Mouse (Mus musculus) forebrain, embryonic 10.5 days (tissue): ENCODE measurements around the gene Abtb1. TPM values are rescaled to one million over a fixed set of nuclear protein-coding genes. Genes with fewer than 3 reads are reported as not detected.

Source experiments
- DNase-seq: peaks from one replicate; pipeline ENCODE4 v3.0.0-alpha.2; 2017; ENCODE audit warnings: low spot score; ENCODE audit errors: extremely low spot score
- H3K27ac ChIP-seq: fragments of 300-500 bp; sonication (generic); 2 replicates; pipeline ENCODE4 v1.5.1; 2016; ENCODE audit warnings: mild to moderate bottlenecking
- H3K27me3 ChIP-seq: fragments of 300-500 bp; sonication (generic); 2 replicates; pipeline ENCODE4 v1.6.1; 2016; ENCODE audit warnings: mild to moderate bottlenecking; ENCODE audit not compliant: poor library complexity, severe bottlenecking
- H3K36me3 ChIP-seq: fragments of 300-500 bp; sonication (generic); replicated peaks from 2 replicates; pipeline ENCODE4 v1.6.1; 2016; ENCODE audit warnings: mild to moderate bottlenecking, moderate library complexity
- H3K4me1 ChIP-seq: fragments of 300-500 bp; sonication (generic); 2 replicates; pipeline ENCODE4 v1.6.1; 2016
- H3K4me3 ChIP-seq: fragments of 300-500 bp; sonication (generic); 2 replicates; pipeline ENCODE4 v1.5.1; 2016; ENCODE audit warnings: mild to moderate bottlenecking, moderate library complexity
- H3K9me3 ChIP-seq: fragments of 300-500 bp; sonication (generic); 2 replicates; pipeline ENCODE4 v1.6.1; 2016; ENCODE audit warnings: mild to moderate bottlenecking, moderate library complexity
- WGBS: fragments of 180-500 bp; shearing (Covaris S2); methylation state at CpG from one replicate; pipeline ENCODE4 v1.1.7; 2016; 5-methylcytosine and 5-hydroxymethylcytosine counted together
- polyA plus RNA-seq: library from polyadenylated mRNA; unstranded; fragments of >200 nt; fragmentation: Nextera tagmentation; extraction: Ambion mirVana; gene quantifications from 2 replicates; pipeline ENCODE4 v1.2.1, GENCODE M21; 2016

Abtb1 gene
- polyA plus RNA-seq, 1 experiment from 2014 or later, result 20.8 TPM

DNA sequence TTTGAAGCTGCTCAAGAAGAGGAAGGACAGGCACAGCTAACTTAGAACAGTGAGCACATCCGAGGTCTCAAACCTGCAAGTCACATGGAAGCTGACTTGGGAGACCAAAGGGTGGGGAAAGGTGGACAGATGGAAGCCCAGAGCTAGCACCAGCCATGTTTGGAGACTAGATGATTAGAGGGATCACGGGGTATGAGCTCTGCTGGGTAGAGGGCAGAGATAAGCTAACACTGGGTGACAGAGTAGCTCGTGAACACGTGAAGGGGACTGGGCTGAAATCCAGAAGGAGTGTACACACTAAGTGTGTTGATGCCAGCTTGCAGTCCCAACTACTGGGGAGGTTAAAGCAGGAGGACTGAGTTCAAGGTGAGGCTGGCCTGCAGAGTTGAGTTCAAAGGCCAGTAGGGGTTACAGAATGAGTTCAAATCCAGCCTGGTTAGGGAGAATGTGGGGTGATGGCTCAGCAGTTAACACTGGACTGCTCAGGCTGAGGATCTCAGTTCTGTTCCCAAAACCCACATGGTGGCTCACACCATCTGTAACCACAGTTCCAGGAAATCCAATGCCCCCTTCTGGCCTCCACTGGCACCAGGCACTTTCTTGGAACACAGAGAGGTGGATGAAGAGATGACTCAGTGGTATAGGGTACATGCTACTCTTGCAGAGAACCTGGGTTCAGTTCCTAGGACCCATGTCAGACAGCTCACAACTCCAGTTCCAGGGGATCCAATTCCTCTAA, 37.7 kb downstream of the Abtb1 start:
- no peak for DNase-seq
- H3K27ac ChIP-seq, result no peak overlapping the region
- WGBS, result 93% methylated on average over 4 of the region's 4 CpGs
- H3K9me3 ChIP-seq, result no peaks in the 10 kb centered on the region
- no peak overlapping the region for H3K4me3 ChIP-seq
- H3K36me3 ChIP-seq, result no peaks in the 10 kb centered on the region
- no peaks in the 10 kb centered on the region for H3K27me3 ChIP-seq
- peaks cover 23% of the 10 kb centered on the region for H3K4me1 ChIP-seq

DNA sequence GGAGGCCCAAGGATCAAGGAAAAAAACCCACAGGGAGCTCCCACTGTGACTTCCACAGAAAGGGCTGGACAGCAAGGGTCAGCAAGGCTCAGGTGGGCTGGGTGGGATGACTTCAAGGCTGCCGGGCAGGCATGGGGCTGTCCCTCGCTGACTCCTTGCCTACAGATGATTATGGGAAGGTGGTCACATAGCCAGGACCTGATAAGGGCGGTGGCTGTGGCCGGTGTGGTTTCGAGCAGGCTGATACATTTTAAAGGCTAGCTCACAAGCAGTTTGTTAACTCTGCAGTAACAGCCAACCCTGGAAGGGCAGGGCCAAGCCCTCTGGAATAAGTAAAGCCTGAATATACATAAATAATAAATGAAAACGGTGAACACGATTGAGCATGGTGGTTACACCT, 38.7 kb downstream of the Abtb1 start:
- no peak overlapping the region for H3K27ac ChIP-seq
- peaks cover 22% of the 10 kb centered on the region for H3K4me1 ChIP-seq
- no peaks in the 10 kb centered on the region for H3K36me3 ChIP-seq
- H3K9me3 ChIP-seq, result no peaks in the 10 kb centered on the region
- H3K4me3 ChIP-seq, result no peak overlapping the region
- no peak for DNase-seq
- WGBS, result 90% methylated on average over 7 of the region's 7 CpGs
- H3K27me3 ChIP-seq, result no peaks in the 10 kb centered on the region

DNA sequence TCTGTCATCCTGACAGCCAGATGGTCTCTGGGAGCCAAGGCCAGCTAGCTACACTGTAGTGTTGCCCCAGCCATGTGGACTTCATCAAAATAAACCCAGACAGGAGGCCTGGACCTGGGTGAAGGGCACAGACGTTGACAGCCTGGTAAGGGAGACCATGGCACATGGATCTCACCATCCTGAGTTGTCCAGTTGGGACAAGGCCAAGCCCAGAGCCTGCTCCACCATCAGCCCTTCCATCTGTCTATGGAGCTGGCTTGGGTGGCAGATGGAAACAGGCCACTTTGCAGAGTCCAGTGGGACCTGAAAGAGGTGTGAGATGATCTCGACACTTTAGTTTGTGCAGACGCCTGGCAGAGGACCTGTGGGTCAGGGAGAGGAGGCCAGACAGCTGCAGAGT, 41.0 kb downstream of the Abtb1 start:
- H3K36me3 ChIP-seq, result no peaks in the 10 kb centered on the region
- no peak overlapping the region for H3K4me3 ChIP-seq
- H3K4me1 ChIP-seq, result peaks cover 12% of the 10 kb centered on the region; the same call in 1 of the 2 replicates
- no peak for DNase-seq
- no peak overlapping the region; the same call in 1 of the 2 replicates for H3K27ac ChIP-seq
- WGBS, result 63% methylated on average over 3 of the region's 3 CpGs
- no peaks in the 10 kb centered on the region for H3K9me3 ChIP-seq
- no peaks in the 10 kb centered on the region for H3K27me3 ChIP-seq

DNA sequence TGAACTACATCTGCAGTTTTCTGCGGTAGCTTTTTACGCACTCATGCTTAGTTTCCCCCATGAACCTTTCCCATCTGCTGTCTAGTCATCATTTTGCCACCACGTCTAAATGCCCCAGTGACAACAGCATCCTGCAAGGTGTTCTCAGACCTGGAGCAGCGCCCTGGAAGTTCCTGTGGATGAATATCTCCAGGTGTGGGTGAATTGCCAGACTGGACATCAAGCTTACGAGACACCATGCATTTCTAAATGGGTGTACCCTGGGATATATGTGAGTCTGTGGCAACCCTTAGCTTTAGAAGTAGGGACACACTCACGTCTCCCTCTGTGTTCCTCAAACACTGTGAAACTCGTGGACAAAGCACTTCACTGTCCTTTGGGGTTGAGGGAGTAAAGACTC, 41.6 kb downstream of the Abtb1 start:
- no peak for DNase-seq
- Histone ChIP-seq H3K4me3 (no peak overlapping the region), H3K36me3 (no peaks in the 10 kb centered on the region), H3K27me3 (no peaks in the 10 kb centered on the region), H3K4me1 (peaks cover 14% of the 10 kb centered on the region; the same call in 1 of the 2 replicates), H3K27ac (no peak overlapping the region; the same call in 1 of the 2 replicates), H3K9me3 (no peaks in the 10 kb centered on the region)
- 90% methylated on average over 7 of the region's 7 CpGs for WGBS

DNA sequence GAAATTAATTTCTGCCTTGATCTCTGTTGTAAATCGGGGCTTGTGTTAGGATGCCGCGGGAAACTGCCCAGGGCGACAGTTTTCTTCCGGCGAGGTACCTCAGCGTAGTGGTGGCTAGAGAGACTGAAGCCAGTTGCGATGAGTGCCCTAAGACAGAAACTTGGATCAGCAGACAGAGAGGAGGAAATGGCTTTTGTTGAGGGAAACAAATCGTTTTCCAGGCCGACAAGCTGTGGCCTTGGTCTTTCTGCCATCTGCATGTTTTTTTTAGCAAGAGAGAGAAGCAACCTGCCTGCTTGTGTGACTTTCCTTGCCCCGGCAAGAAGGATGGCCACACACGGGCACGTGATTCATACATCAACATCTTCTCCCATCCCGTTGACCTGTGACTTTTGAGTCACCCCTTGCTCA, 47.2 kb downstream of the Abtb1 start:
- peaks cover 47% of the 10 kb centered on the region for H3K4me1 ChIP-seq
- no peak overlapping the region for H3K27ac ChIP-seq
- 83% methylated on average over 14 of the region's 14 CpGs for WGBS
- no peaks in the 10 kb centered on the region for H3K9me3 ChIP-seq
- no peak overlapping the region for H3K4me3 ChIP-seq
- 0 out of 2 replicates have a peak, but pooled peaks cover 6% of the 10 kb centered on the region for H3K27me3 ChIP-seq
- no peak for DNase-seq
- no peaks in the 10 kb centered on the region for H3K36me3 ChIP-seq

DNA sequence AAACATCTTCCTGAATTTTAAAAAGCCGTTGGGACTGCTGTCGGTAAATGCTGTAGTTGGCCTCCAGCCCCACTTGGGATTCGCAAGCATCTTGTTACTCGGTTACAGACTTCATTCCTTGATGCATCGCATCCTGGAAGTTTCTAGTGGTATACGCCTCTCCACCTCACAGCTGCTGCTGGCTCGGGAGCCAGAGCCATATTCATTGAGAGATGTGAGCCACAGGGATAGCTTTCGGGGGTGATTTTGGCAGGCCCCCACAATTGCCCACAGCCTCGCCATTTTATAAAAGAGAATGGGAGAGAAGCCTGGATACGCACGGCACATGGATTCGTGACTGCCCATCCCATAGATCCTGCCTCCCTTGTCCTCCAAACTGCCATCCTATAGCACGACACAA, 47.9 kb downstream of the Abtb1 start:
- Histone ChIP-seq H3K4me3 (no peak overlapping the region), H3K9me3 (no peaks in the 10 kb centered on the region), H3K4me1 (peaks cover 47% of the 10 kb centered on the region), H3K27me3 (0 out of 2 replicates have a peak, but pooled peaks cover 6% of the 10 kb centered on the region), H3K27ac (no peak overlapping the region), H3K36me3 (no peaks in the 10 kb centered on the region)
- 88% methylated on average over 13 of the region's 13 CpGs for WGBS
- no peak for DNase-seq

DNA sequence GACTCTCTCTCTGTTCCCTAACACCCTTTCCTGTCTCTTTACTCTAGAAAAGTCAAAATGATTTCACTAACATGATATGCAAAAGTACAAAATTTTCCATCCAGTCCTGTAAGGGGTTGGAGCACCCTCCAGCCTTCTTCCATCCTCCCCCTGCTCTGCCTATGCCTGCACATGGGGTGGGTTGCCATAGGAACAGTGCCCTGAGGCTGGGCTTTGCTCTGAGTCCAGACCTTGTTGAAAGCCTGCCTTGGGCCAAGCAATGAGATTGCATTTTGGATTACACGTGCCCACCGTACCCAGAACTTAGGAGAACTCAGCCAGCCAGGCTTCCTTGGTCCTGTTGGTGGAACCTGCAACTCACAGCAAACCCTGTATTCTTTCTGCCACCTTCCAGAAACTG, 48.5 kb downstream of the Abtb1 start:
- Histone ChIP-seq H3K36me3 (no peaks in the 10 kb centered on the region), H3K27me3 (0 out of 2 replicates have a peak, but pooled peaks cover 6% of the 10 kb centered on the region), H3K4me1 (peaks cover 51% of the 10 kb centered on the region), H3K27ac (peak overlapping the region; percentile 58), H3K9me3 (no peaks in the 10 kb centered on the region), H3K4me3 (no peak overlapping the region)
- DNase-seq, result peak; percentile 66
- WGBS, result 40% methylated on average over 2 of the region's 2 CpGs

DNA sequence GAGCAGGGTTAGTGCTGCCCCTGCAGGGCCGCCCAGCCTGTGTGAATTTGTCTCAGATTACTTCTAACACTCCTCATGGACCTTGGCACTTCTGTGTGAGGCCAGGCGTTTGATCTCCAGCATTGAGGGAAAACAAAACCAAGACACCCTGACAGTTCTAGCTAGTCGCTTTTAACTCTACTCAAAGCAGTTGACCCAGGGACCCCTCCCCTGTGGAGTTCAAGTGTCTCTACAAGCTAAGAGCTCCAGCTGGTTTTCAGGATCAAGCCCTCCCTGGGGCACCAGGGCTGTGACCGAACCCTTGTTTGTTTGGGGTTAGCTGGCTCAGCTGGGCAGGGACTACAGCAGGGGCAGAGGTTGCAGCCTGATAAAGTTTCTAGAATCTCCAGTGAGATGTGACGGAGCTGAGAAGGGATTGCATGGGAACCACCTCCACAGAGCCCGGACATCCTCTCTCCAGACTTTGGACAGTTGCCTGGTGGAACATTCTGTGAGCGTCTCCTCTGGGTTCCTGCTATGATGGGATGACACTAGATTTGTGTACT, 49.6 kb downstream of the Abtb1 start:
- DNase-seq, result no peak

DNA sequence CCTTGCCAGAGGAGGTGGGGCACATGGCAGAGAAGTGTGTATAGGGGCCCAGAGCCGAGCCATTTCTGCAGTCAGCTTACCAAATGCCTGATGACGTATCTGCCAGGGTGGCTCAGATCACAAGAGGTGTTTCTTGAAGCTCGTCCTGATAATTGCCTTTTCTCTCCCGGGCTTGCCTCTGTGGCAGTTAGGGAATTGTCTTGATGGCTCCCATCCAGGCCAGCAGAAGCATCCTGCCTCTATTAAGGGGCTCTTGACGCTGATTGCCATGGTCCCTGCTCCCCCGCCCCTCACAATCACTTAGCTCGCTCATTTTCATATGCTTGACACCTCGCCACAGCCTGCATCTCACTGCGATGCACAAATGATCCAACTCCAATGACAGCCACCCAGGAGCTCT, 50.5 kb downstream of the Abtb1 start:
- Histone ChIP-seq H3K4me3 (no peak overlapping the region), H3K27me3 (0 out of 2 replicates have a peak, but pooled peaks cover 6% of the 10 kb centered on the region), H3K27ac (no peak overlapping the region), H3K9me3 (no peaks in the 10 kb centered on the region), H3K36me3 (no peaks in the 10 kb centered on the region), H3K4me1 (peaks cover 67% of the 10 kb centered on the region)
- DNase-seq, result no peak
- 76% methylated on average over 9 of the region's 9 CpGs for WGBS

More for the DNA sequence above, 49.6 kb downstream of the Abtb1 start:
- WGBS, result 44% methylated on average over 7 of the region's 7 CpGs
- Histone ChIP-seq H3K4me3 (no peak overlapping the region), H3K27me3 (0 out of 2 replicates have a peak, but pooled peaks cover 6% of the 10 kb centered on the region), H3K27ac (peak overlapping the region; percentile 60), H3K36me3 (no peaks in the 10 kb centered on the region), H3K9me3 (no peaks in the 10 kb centered on the region), H3K4me1 (peaks cover 58% of the 10 kb centered on the region)

DNA sequence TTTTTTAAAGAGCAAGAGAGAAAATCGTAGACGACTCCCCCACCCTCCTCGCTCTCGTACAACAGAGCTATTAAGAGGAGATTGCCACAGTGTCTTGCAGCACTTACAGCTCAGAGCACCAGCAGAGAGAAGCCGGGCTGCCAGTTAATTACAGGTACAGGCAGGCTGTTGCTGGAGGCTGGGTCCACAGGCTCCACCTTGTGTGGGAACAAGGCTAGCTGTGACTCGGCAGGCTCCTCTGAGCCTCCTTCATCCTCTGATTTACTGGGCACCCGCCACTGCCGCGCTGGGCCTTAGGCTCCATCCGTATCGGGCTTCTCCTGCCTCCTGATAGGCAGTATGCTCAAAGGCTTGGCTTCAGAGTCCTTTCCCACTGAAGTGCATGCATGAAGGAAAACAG, 53.6 kb downstream of the Abtb1 start:
- 79% methylated on average over 11 of the region's 11 CpGs for WGBS
- peaks cover 74% of the 10 kb centered on the region for H3K4me1 ChIP-seq
- 0 out of 2 replicates have a peak, but pooled peaks cover 6% of the 10 kb centered on the region for H3K27me3 ChIP-seq
- no peak for DNase-seq
- H3K4me3 ChIP-seq, result no peak overlapping the region
- H3K9me3 ChIP-seq, result no peaks in the 10 kb centered on the region
- no peaks in the 10 kb centered on the region for H3K36me3 ChIP-seq
- H3K27ac ChIP-seq, result no peak overlapping the region

DNA sequence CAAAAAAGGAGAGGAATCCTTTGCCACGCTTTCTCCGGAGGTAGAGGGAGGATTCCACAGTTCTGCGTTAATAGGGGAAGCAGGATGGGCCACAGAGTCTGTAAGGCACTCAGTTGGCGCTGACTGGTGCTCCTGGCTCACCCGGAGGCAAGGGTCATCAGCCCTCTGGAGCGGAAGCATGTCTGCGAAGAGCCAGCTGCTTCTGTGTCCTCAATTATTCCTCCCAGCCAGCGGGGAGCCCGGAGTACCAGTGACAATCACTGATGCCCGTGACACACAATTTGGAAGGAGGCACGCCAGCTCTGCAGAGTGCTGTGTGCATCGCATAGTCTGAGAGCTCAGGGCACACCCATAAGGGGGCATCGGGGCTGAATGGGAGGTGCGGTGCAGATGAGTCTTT, 54.3 kb downstream of the Abtb1 start:
- Histone ChIP-seq H3K27ac (peak overlapping the region; percentile 36; the same call in 1 of the 2 replicates), H3K4me1 (peaks cover 74% of the 10 kb centered on the region), H3K9me3 (no peaks in the 10 kb centered on the region), H3K27me3 (0 out of 2 replicates have a peak, but pooled peaks cover 6% of the 10 kb centered on the region), H3K4me3 (no peak overlapping the region), H3K36me3 (no peaks in the 10 kb centered on the region)
- no peak for DNase-seq
- WGBS, result 76% methylated on average over 14 of the region's 14 CpGs

DNA sequence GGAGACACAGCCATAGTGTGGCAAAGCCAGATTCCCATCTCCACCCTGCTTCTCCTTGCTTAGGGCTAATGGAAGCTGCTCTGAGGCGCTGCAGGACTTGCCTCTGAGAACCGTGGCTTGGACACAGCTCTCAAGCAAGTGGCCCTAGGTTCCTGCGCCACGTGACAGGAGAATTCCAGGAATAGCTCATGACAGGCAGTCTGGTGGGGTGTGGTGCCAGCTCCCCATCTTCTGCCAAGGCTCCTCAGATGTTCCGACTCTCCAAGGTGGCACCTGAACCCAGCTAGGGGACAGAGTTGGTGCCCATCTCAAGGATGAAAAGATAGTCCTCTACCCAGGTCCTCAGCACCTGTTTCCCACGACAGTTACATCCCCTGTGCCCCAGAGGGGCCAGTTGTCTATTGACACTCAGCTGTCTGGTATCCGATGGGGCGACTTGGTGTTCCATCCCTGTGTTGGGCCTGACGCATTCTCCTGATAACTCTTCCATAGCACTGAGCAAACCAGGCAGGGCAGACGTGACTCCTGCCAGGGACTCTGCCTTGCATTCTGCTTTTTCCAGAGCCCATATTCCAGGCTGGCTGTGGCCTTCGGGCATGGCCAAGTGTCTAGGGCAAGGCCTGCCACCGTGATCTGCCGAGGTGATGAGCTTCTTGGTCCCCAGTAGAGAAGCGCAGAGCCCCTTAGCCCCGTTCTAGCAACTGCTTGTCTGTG, 54.9 kb downstream of the Abtb1 start:
- Histone ChIP-seq H3K4me3 (no peak overlapping the region), H3K9me3 (no peaks in the 10 kb centered on the region), H3K27me3 (0 out of 2 replicates have a peak, but pooled peaks cover 6% of the 10 kb centered on the region), H3K36me3 (no peaks in the 10 kb centered on the region), H3K4me1 (peaks cover 70% of the 10 kb centered on the region), H3K27ac (0 out of 2 replicates have a peak overlapping the region, but pooled peaks have one; percentile 15)
- DNase-seq, result no peak
- WGBS, result 91% methylated on average over 15 of the region's 15 CpGs
